Mouse (Mus musculus): ENCODE measurements at regions not wholly inside any gene's neighbourhood (a gene's known extent, or its start where the extent isn't known, plus 50 kb on each side); places are given as distances from the start of the nearest gene placed in this dataset.

GRCm38 (mm10) chr5:136642208-136642607 is 50.7 kb upstream of the Myl10 start:
- no peak for TF ChIP-seq CTCF (IDR thresholded peaks at IDR 0.05; ENCODE audit: extremely low read depth, insufficient read length, insufficient replicate concordance, low read depth, low read length)
- TF ChIP-seq POLR2A (IDR thresholded peaks at IDR 0.05; ENCODE audit: low read depth, low read length), result no peak

Measured in small intestine, adult 2 months (tissue).